Mouse (Mus musculus): ENCODE measurements around the gene Gm7168. TPM values are rescaled to one million over a fixed set of nuclear protein-coding genes. Genes with fewer than 3 reads are reported as not detected.
"Not testable (repeated sequence)": the region's sequence is repeated elsewhere in the genome, so short reads cannot be mapped to it uniquely, and the experiment has no call there.

Gm7168 gene
- not detected in 2 replicates for polyA plus RNA-seq (2015; fragmentation: Nextera tagmentation; extraction: Ambion mirVana)

DNA sequence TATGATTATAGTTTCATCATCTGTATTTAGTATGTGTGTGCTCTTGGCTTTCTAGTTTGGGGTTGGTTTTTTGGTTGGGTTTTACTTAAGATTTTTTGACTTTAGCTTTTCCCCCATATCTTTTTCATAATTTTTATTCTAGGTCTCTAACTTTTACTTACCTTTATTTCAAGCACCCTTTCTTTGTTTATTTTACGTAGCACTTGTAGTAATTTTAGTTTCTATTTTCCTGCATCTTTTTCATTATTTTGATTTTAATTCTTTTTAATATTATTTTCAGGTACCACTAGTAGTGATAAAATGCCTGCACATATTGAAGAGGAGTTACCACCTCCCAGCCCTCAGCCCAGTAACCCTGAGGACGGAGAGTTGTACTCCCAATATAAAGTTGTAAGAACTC lies at the start of gene Gm7168:
TSS of gene Gm7168 (plus strand) at position 301 of the 400 bp plus-strand sequence.
- WGBS (ENCODE audit: insufficient replicate concordance): 55% methylated on average over 1 of the region's 2 CpGs
- not testable (repeated sequence) for H3K4me2 ChIP-seq (ENCODE audit: low read depth, low read length); ATAC-seq; H3K4me3 ChIP-seq (ENCODE audit: low read depth, low read length); H3K27me3 ChIP-seq (ENCODE audit: insufficient read depth, low read length); DNase-seq; H3K9ac ChIP-seq (replicated peaks); H3K27ac ChIP-seq (ENCODE audit: low read depth); H3K36me3 ChIP-seq (replicated peaks; ENCODE audit: insufficient read depth, low read length); H3K9me3 ChIP-seq (ENCODE audit: low read length); H3K4me1 ChIP-seq (ENCODE audit: insufficient read depth)

DNA sequence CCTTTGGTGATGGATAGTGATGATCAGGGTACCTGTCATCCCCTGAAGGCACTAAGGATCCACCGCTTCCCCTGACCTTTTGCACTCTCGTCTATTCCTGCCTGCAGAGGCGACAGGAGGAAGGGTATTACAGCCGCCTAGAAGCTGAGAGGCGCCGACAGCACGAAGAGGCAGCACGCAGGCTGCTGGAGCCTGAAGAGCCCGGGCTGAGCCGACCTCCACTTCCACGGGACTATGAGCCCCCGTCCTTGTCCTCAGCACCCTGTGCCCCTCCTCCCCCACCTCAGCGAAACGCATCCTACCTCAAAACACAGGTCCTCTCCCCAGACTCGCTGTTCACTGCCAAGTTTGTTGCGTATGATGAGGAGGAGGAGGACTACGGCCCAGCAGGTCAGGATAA lies 49.3 kb upstream of the Gm7168 start:
- 0 out of 2 replicates have a peak, but pooled peaks cover 3% of the 10 kb centered on the region for H3K36me3 ChIP-seq (replicated peaks; ENCODE audit: insufficient read depth, low read length)
- DNase-seq (no peak), ATAC-seq (no peak)
- WGBS (ENCODE audit: insufficient replicate concordance): 86% methylated on average over 17 of the region's 17 CpGs
- H3K9ac ChIP-seq (replicated peaks): no peak overlapping the region
- H3K4me3 ChIP-seq (ENCODE audit: low read depth, low read length): no peak overlapping the region
- no peaks in the 10 kb centered on the region for H3K4me1 ChIP-seq (ENCODE audit: insufficient read depth)
- no peak overlapping the region for H3K27ac ChIP-seq (ENCODE audit: low read depth)
- no peak overlapping the region for H3K4me2 ChIP-seq (ENCODE audit: low read depth, low read length)
- TF ChIP-seq EP300 (IDR thresholded peaks at IDR 0.05; ENCODE audit: low read depth) (no peak), CTCF (IDR thresholded peaks at IDR 0.05; ENCODE audit: low read depth) (no peak)
- H3K27me3 ChIP-seq (ENCODE audit: insufficient read depth, low read length): no peaks in the 10 kb centered on the region
- H3K9me3 ChIP-seq (ENCODE audit: low read length): no peaks in the 10 kb centered on the region

DNA sequence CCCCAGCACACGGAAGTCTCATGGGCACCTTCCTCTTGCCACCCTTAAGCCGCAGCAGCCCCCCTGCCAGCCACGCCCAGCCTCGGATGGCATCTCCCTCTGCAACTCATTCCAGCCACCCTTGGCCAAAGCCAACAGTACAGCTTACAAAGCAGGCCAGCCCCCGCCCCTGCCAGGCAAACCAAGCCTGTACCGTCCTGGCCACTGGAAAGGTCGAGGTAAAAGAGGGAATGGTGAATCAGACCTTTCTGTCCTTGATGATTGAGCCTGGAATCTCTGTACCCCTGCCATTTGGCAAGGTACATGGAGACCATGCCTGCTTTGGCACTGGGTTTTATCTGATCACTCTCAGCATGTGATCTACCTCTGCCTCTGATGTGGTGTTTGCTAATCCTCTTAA lies 48.9 kb upstream of the Gm7168 start:
- no peak for TF ChIP-seq EP300 (IDR thresholded peaks at IDR 0.05; ENCODE audit: low read depth)
- no peak for TF ChIP-seq CTCF (IDR thresholded peaks at IDR 0.05; ENCODE audit: low read depth)
- no peak for DNase-seq
- Histone ChIP-seq H3K9ac (replicated peaks) (no peak overlapping the region), H3K4me3 (ENCODE audit: low read depth, low read length) (no peak overlapping the region), H3K36me3 (replicated peaks; ENCODE audit: insufficient read depth, low read length) (0 out of 2 replicates have a peak, but pooled peaks cover 3% of the 10 kb centered on the region), H3K27ac (ENCODE audit: low read depth) (no peak overlapping the region), H3K27me3 (ENCODE audit: insufficient read depth, low read length) (no peaks in the 10 kb centered on the region), H3K4me1 (ENCODE audit: insufficient read depth) (no peaks in the 10 kb centered on the region), H3K4me2 (ENCODE audit: low read depth, low read length) (no peak overlapping the region), H3K9me3 (ENCODE audit: low read length) (no peaks in the 10 kb centered on the region)
- 79% methylated on average over 7 of the region's 7 CpGs for WGBS (ENCODE audit: insufficient replicate concordance)
- no peak for ATAC-seq

DNA sequence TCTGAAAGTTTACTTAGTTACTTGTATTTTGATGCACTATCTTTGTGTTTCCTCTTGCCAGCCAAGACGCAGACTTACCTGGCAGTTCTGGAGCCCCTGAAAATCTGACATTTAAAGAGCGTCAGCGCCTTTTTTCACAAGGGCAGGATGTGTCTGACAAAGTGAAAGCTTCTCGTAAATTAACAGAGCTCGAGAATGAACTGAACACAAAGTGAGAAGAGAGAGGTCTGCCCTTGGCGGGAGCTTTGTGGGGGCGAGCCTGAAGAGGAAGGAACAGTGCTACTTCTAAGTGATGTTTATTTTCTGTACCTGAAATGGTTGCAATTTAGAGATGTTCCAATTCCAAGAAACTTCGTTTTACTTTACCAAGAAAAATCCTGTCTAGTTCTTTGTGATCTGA lies 44.4 kb upstream of the Gm7168 start:
- ATAC-seq (no peak), DNase-seq (no peak)
- 81% methylated on average over 8 of the region's 8 CpGs for WGBS (ENCODE audit: insufficient replicate concordance)
- H3K4me1 ChIP-seq (ENCODE audit: insufficient read depth): no peaks in the 10 kb centered on the region
- no peaks in the 10 kb centered on the region for H3K36me3 ChIP-seq (replicated peaks; ENCODE audit: insufficient read depth, low read length)
- H3K4me3 ChIP-seq (ENCODE audit: low read depth, low read length): no peak overlapping the region
- TF ChIP-seq CTCF (IDR thresholded peaks at IDR 0.05; ENCODE audit: low read depth) (no peak), EP300 (IDR thresholded peaks at IDR 0.05; ENCODE audit: low read depth) (no peak)
- no peaks in the 10 kb centered on the region for H3K9me3 ChIP-seq (ENCODE audit: low read length)
- H3K27me3 ChIP-seq (ENCODE audit: insufficient read depth, low read length): no peaks in the 10 kb centered on the region
- H3K27ac ChIP-seq (ENCODE audit: low read depth): no peak overlapping the region
- no peak overlapping the region for H3K9ac ChIP-seq (replicated peaks)
- H3K4me2 ChIP-seq (ENCODE audit: low read depth, low read length): no peak overlapping the region

DNA sequence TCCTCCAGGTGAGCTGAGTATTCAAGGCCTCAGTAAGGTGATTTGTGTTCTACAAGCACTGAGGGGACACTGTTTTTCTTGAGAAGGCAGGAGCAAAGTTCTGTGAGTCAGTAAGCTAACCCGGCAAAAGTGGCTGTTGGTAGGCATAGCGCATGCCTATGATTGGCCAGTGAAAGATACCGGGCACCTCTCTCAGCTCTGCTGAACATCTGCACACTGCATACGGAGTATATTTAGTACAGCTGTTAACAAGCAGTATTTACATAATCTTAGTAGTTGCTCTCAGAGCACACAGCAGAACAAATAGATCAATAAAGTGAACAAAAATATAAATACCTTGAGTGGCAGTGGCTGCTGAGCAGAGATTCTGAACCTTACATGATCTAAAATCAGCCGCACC lies 41.1 kb upstream of the Gm7168 start:
- Histone ChIP-seq H3K27ac (ENCODE audit: low read depth) (no peak overlapping the region), H3K9me3 (ENCODE audit: low read length) (no peaks in the 10 kb centered on the region), H3K27me3 (ENCODE audit: insufficient read depth, low read length) (no peaks in the 10 kb centered on the region), H3K36me3 (replicated peaks; ENCODE audit: insufficient read depth, low read length) (no peaks in the 10 kb centered on the region), H3K4me2 (ENCODE audit: low read depth, low read length) (no peak overlapping the region), H3K4me1 (ENCODE audit: insufficient read depth) (no peaks in the 10 kb centered on the region), H3K4me3 (ENCODE audit: low read depth, low read length) (no peak overlapping the region), H3K9ac (replicated peaks) (no peak overlapping the region)
- 78% methylated on average over 5 of the region's 5 CpGs for WGBS (ENCODE audit: insufficient replicate concordance)
- ATAC-seq (no peak), DNase-seq (no peak)
- TF ChIP-seq CTCF (IDR thresholded peaks at IDR 0.05; ENCODE audit: low read depth): no peak
- no peak for TF ChIP-seq EP300 (IDR thresholded peaks at IDR 0.05; ENCODE audit: low read depth)

DNA sequence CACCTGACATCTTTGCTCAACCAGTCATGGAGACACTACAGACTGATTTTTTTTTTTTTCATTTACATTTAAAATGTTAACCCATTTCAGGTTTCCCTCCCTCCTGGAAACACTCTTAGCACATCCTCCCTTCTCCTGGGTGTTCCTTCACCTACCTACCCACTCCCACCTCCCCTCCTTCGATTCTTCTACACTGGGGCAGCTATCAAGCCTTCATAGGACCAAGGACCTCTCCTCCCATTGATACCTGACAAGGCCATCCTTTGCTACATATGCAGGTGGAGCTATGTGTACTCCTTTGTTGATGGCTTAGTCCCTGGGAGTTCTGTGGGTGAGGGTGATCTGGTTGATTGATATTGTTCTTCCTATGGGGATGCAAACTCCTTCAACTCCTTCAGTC lies 40.5 kb upstream of the Gm7168 start:
- 52% methylated on average over 1 of the region's 1 CpGs for WGBS (ENCODE audit: insufficient replicate concordance)
- ATAC-seq: no peak
- no peak for TF ChIP-seq CTCF (IDR thresholded peaks at IDR 0.05; ENCODE audit: low read depth)
- TF ChIP-seq EP300 (IDR thresholded peaks at IDR 0.05; ENCODE audit: low read depth): no peak
- Histone ChIP-seq H3K9ac (replicated peaks) (no peak overlapping the region), H3K4me2 (ENCODE audit: low read depth, low read length) (no peak overlapping the region), H3K4me3 (ENCODE audit: low read depth, low read length) (no peak overlapping the region), H3K36me3 (replicated peaks; ENCODE audit: insufficient read depth, low read length) (no peaks in the 10 kb centered on the region), H3K27me3 (ENCODE audit: insufficient read depth, low read length) (no peaks in the 10 kb centered on the region), H3K9me3 (ENCODE audit: low read length) (no peaks in the 10 kb centered on the region), H3K4me1 (ENCODE audit: insufficient read depth) (no peaks in the 10 kb centered on the region), H3K27ac (ENCODE audit: low read depth) (no peak overlapping the region)
- no peak for DNase-seq

DNA sequence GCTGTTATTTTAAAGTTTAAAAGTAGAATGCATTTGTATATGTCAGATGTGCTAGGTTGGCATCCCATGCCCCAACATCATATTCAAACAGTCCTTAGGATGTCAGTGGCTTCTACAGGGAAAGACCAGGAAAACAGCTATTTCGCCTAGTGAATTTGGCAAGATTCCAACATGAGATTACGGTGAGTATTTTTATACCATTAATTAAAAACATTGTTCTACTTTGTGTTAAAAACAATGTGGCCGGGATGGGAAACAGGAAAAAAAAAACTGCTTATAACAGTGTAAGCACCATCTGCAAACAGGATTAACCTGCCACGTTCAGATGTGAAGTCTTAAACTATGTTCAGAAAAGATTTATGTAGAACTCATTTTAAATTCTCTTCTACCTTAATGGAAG lies 34.2 kb upstream of the Gm7168 start:
- DNase-seq (no peak), ATAC-seq (no peak)
- 73% methylated on average over 4 of the region's 4 CpGs for WGBS (ENCODE audit: insufficient replicate concordance)
- H3K4me2 ChIP-seq (ENCODE audit: low read depth, low read length): no peak overlapping the region
- no peaks in the 10 kb centered on the region for H3K27me3 ChIP-seq (ENCODE audit: insufficient read depth, low read length)
- no peak overlapping the region for H3K9ac ChIP-seq (replicated peaks)
- no peaks in the 10 kb centered on the region for H3K4me1 ChIP-seq (ENCODE audit: insufficient read depth)
- H3K36me3 ChIP-seq (replicated peaks; ENCODE audit: insufficient read depth, low read length): no peaks in the 10 kb centered on the region
- no peak overlapping the region for H3K27ac ChIP-seq (ENCODE audit: low read depth)
- no peak overlapping the region for H3K4me3 ChIP-seq (ENCODE audit: low read depth, low read length)
- no peaks in the 10 kb centered on the region for H3K9me3 ChIP-seq (ENCODE audit: low read length)
- TF ChIP-seq CTCF (IDR thresholded peaks at IDR 0.05; ENCODE audit: low read depth) (no peak), EP300 (IDR thresholded peaks at IDR 0.05; ENCODE audit: low read depth) (no peak)
